Mouse (Mus musculus): ENCODE measurements around the gene Sf3b3. TPM values are rescaled to one million over a fixed set of nuclear protein-coding genes. Genes with fewer than 3 reads are reported as not detected.

Gene Sf3b3
- polyA plus RNA-seq, 1 experiment from 2014 or later: 187 TPM

- Histone ChIP-seq H3K4me3 (ENCODE audit: low read depth, low read length) (no peak overlapping the region), H3K4me1 (replicated peaks; ENCODE audit: control insufficient read depth, insufficient read depth, low read length) (no peaks in the 10 kb centered on the region), H3K9me3 (ENCODE audit: control insufficient read depth, low read length) (no peaks in the 10 kb centered on the region), H3K27me3 (replicated peaks; ENCODE audit: control insufficient read depth, insufficient read depth, low read length) (no peaks in the 10 kb centered on the region), H3K4me2 (no peak overlapping the region), H3K9ac (ENCODE audit: low read depth, low read length) (no peak overlapping the region), H3K36me3 (ENCODE audit: control insufficient read depth, insufficient read depth, low read length) (peaks cover 94% of the 10 kb centered on the region), H3K27ac (ENCODE audit: low read depth, low read length) (no peak overlapping the region)
- 86% methylated on average over 3 of the region's 3 CpGs for WGBS
- DNase-seq (ENCODE audit: low spot score) (no peak), ATAC-seq (replicated peaks; ENCODE audit: low FRiP score) (no peak)
Observed at GRCm38 (mm10) chr8:110815308-110815707, 31.3 kb downstream of the Sf3b3 start.

- Histone ChIP-seq H3K27ac (ENCODE audit: low read depth, low read length) (no peak overlapping the region), H3K9me3 (ENCODE audit: control insufficient read depth, low read length) (no peaks in the 10 kb centered on the region), H3K9ac (ENCODE audit: low read depth, low read length) (no peak overlapping the region), H3K4me1 (replicated peaks; ENCODE audit: control insufficient read depth, insufficient read depth, low read length) (no peaks in the 10 kb centered on the region), H3K36me3 (ENCODE audit: control insufficient read depth, insufficient read depth, low read length) (peaks cover 83% of the 10 kb centered on the region), H3K27me3 (replicated peaks; ENCODE audit: control insufficient read depth, insufficient read depth, low read length) (no peaks in the 10 kb centered on the region), H3K4me2 (no peak overlapping the region), H3K4me3 (ENCODE audit: low read depth, low read length) (no peak overlapping the region)
- ATAC-seq (replicated peaks; ENCODE audit: low FRiP score) (no peak), DNase-seq (ENCODE audit: low spot score) (no peak)
- 85% methylated on average over 7 of the region's 7 CpGs for WGBS
Observed at GRCm38 (mm10) chr8:110813081-110813812, 33.3 kb downstream of the Sf3b3 start.

- ATAC-seq (replicated peaks; ENCODE audit: low FRiP score): no peak
- whole genome bisulfite sequencing: 90% methylated on average over 7 of the region's 7 CpGs
- Histone ChIP-seq H3K27me3 (replicated peaks; ENCODE audit: control insufficient read depth, insufficient read depth, low read length) (no peaks in the 10 kb centered on the region), H3K9me3 (ENCODE audit: control insufficient read depth, low read length) (no peaks in the 10 kb centered on the region), H3K9ac (ENCODE audit: low read depth, low read length) (no peak overlapping the region), H3K4me3 (ENCODE audit: low read depth, low read length) (no peak overlapping the region), H3K4me2 (no peak overlapping the region), H3K4me1 (replicated peaks; ENCODE audit: control insufficient read depth, insufficient read depth, low read length) (no peaks in the 10 kb centered on the region), H3K36me3 (ENCODE audit: control insufficient read depth, insufficient read depth, low read length) (peaks cover 76% of the 10 kb centered on the region), H3K27ac (ENCODE audit: low read depth, low read length) (no peak overlapping the region)
- DNase-seq (ENCODE audit: low spot score): no peak
Observed at GRCm38 (mm10) chr8:110812349-110813080, 34.1 kb downstream of the Sf3b3 start.

GRCm38 (mm10) chr8:110811793-110812192 lies 34.8 kb downstream of the Sf3b3 start:
- 89% methylated on average over 7 of the region's 7 CpGs for WGBS
- H3K9me3 ChIP-seq (ENCODE audit: control insufficient read depth, low read length): no peaks in the 10 kb centered on the region
- ATAC-seq (replicated peaks; ENCODE audit: low FRiP score): no peak

GRCm38 (mm10) chr8:110811116-110811515 lies 35.5 kb downstream of the Sf3b3 start:
- H3K9ac ChIP-seq (ENCODE audit: low read depth, low read length): no peak overlapping the region
- peaks cover 63% of the 10 kb centered on the region for H3K36me3 ChIP-seq (ENCODE audit: control insufficient read depth, insufficient read depth, low read length)

More at GRCm38 (mm10) chr8:110811793-110812192, 34.8 kb downstream of the Sf3b3 start:
- H3K4me1 ChIP-seq (replicated peaks; ENCODE audit: control insufficient read depth, insufficient read depth, low read length): no peaks in the 10 kb centered on the region
- H3K27ac ChIP-seq (ENCODE audit: low read depth, low read length): no peak overlapping the region
- no peak for DNase-seq (ENCODE audit: low spot score)
- H3K9ac ChIP-seq (ENCODE audit: low read depth, low read length): no peak overlapping the region
- no peaks in the 10 kb centered on the region for H3K27me3 ChIP-seq (replicated peaks; ENCODE audit: control insufficient read depth, insufficient read depth, low read length)
- peaks cover 69% of the 10 kb centered on the region for H3K36me3 ChIP-seq (ENCODE audit: control insufficient read depth, insufficient read depth, low read length)
- H3K4me2 ChIP-seq: no peak overlapping the region
- no peak overlapping the region for H3K4me3 ChIP-seq (ENCODE audit: low read depth, low read length)

GRCm38 (mm10) chr8:110810481-110811065 lies 36.0 kb downstream of the Sf3b3 start:
- no peak for ATAC-seq (replicated peaks; ENCODE audit: low FRiP score)
- Histone ChIP-seq H3K27ac (ENCODE audit: low read depth, low read length) (no peak overlapping the region), H3K9me3 (ENCODE audit: control insufficient read depth, low read length) (no peaks in the 10 kb centered on the region), H3K4me2 (no peak overlapping the region), H3K9ac (ENCODE audit: low read depth, low read length) (no peak overlapping the region), H3K4me1 (replicated peaks; ENCODE audit: control insufficient read depth, insufficient read depth, low read length) (no peaks in the 10 kb centered on the region), H3K4me3 (ENCODE audit: low read depth, low read length) (no peak overlapping the region), H3K27me3 (replicated peaks; ENCODE audit: control insufficient read depth, insufficient read depth, low read length) (no peaks in the 10 kb centered on the region), H3K36me3 (ENCODE audit: control insufficient read depth, insufficient read depth, low read length) (peaks cover 58% of the 10 kb centered on the region)
- DNase-seq (ENCODE audit: low spot score): no peak
- 88% methylated on average over 7 of the region's 7 CpGs for WGBS

More at GRCm38 (mm10) chr8:110811116-110811515, 35.5 kb downstream of the Sf3b3 start:
- Histone ChIP-seq H3K27me3 (replicated peaks; ENCODE audit: control insufficient read depth, insufficient read depth, low read length) (no peaks in the 10 kb centered on the region), H3K9me3 (ENCODE audit: control insufficient read depth, low read length) (no peaks in the 10 kb centered on the region), H3K4me3 (ENCODE audit: low read depth, low read length) (no peak overlapping the region), H3K4me1 (replicated peaks; ENCODE audit: control insufficient read depth, insufficient read depth, low read length) (no peaks in the 10 kb centered on the region), H3K27ac (ENCODE audit: low read depth, low read length) (no peak overlapping the region), H3K4me2 (no peak overlapping the region)
- DNase-seq (ENCODE audit: low spot score): no peak
- ATAC-seq (replicated peaks; ENCODE audit: low FRiP score): no peak
- 90% methylated on average over 3 of the region's 3 CpGs for WGBS

GRCm38 (mm10) chr8:110809831-110810230 lies 36.8 kb downstream of the Sf3b3 start:
- no peak for ATAC-seq (replicated peaks; ENCODE audit: low FRiP score)
- Histone ChIP-seq H3K4me3 (ENCODE audit: low read depth, low read length) (no peak overlapping the region), H3K9me3 (ENCODE audit: control insufficient read depth, low read length) (no peaks in the 10 kb centered on the region), H3K4me2 (no peak overlapping the region), H3K36me3 (ENCODE audit: control insufficient read depth, insufficient read depth, low read length) (peaks cover 51% of the 10 kb centered on the region), H3K4me1 (replicated peaks; ENCODE audit: control insufficient read depth, insufficient read depth, low read length) (no peaks in the 10 kb centered on the region), H3K9ac (ENCODE audit: low read depth, low read length) (no peak overlapping the region), H3K27me3 (replicated peaks; ENCODE audit: control insufficient read depth, insufficient read depth, low read length) (no peaks in the 10 kb centered on the region), H3K27ac (ENCODE audit: low read depth, low read length) (no peak overlapping the region)
- WGBS: 57% methylated on average over 2 of the region's 2 CpGs
- DNase-seq (ENCODE audit: low spot score): no peak

GRCm38 (mm10) chr8:110808495-110809472 lies 37.8 kb downstream of the Sf3b3 start:
- no peak for DNase-seq (ENCODE audit: low spot score)
- no peak overlapping the region for H3K27ac ChIP-seq (ENCODE audit: low read depth, low read length)

More at GRCm38 (mm10) chr8:110808495-110809472, 37.8 kb downstream of the Sf3b3 start:
- H3K4me2 ChIP-seq: no peak overlapping the region
- H3K4me3 ChIP-seq (ENCODE audit: low read depth, low read length): no peak overlapping the region
- H3K36me3 ChIP-seq (ENCODE audit: control insufficient read depth, insufficient read depth, low read length): peaks cover 40% of the 10 kb centered on the region
- no peaks in the 10 kb centered on the region for H3K4me1 ChIP-seq (replicated peaks; ENCODE audit: control insufficient read depth, insufficient read depth, low read length)
- WGBS: 61% methylated on average over 13 of the region's 13 CpGs
- no peaks in the 10 kb centered on the region for H3K27me3 ChIP-seq (replicated peaks; ENCODE audit: control insufficient read depth, insufficient read depth, low read length)
- ATAC-seq (replicated peaks; ENCODE audit: low FRiP score): no peak
- H3K9ac ChIP-seq (ENCODE audit: low read depth, low read length): no peak overlapping the region
- no peaks in the 10 kb centered on the region for H3K9me3 ChIP-seq (ENCODE audit: control insufficient read depth, low read length)

Data from liver, embryonic 11.5 days (tissue).